Mouse (Mus musculus): Measurements from ENCODE around the gene Cryz. TPM values are rescaled to one million over a fixed set of nuclear protein-coding genes. Genes with fewer than 3 reads are reported as not detected.
A peak's percentile ranks its signal among the peaks of the same experiment; 100 is the strongest.

The Cryz gene
- polyA plus RNA-seq, 1 experiment = 0.47 TPM

- 54% methylated on average over 14 of the region's 14 CpGs for WGBS
- H3K4me1 ChIP-seq (ENCODE audit: control insufficient read depth, insufficient read depth, insufficient read length, low read length) = no peaks in the 10 kb centered on the region
- no peak for TF ChIP-seq CTCF (IDR thresholded peaks at IDR 0.05; ENCODE audit: extremely low read depth, insufficient read length, insufficient replicate concordance, low read depth, low read length)
- H3K36me3 ChIP-seq (ENCODE audit: control insufficient read depth, insufficient read depth, low read length) = no peaks in the 10 kb centered on the region
- H3K4me3 ChIP-seq (ENCODE audit: low read depth, low read length) = no peak overlapping the region
- no peak overlapping the region for H3K27ac ChIP-seq (ENCODE audit: insufficient read depth, low read depth, low read length)
- peaks cover 5% of the 10 kb centered on the region; the same call in 1 of the 2 replicates for H3K27me3 ChIP-seq (ENCODE audit: control insufficient read depth, insufficient read depth, low read length)
Measured at GRCm38 (mm10) chr3:154570029-154570575, 26.4 kb upstream of the Cryz start.

GRCm38 (mm10) chr3:154570786-154571185 is 25.7 kb upstream of the Cryz start:
- no peaks in the 10 kb centered on the region for H3K36me3 ChIP-seq (ENCODE audit: control insufficient read depth, insufficient read depth, low read length)
- no peak overlapping the region for H3K4me3 ChIP-seq (ENCODE audit: low read depth, low read length)
- no peak for TF ChIP-seq CTCF (IDR thresholded peaks at IDR 0.05; ENCODE audit: extremely low read depth, insufficient read length, insufficient replicate concordance, low read depth, low read length)
- no peak for TF ChIP-seq POLR2A (IDR thresholded peaks at IDR 0.05; ENCODE audit: low read depth, low read length)
- H3K27ac ChIP-seq (ENCODE audit: insufficient read depth, low read depth, low read length) = no peak overlapping the region
- no peaks in the 10 kb centered on the region for H3K4me1 ChIP-seq (ENCODE audit: control insufficient read depth, insufficient read depth, insufficient read length, low read length)
- WGBS = 8% methylated on average over 12 of the region's 12 CpGs
- H3K27me3 ChIP-seq (ENCODE audit: control insufficient read depth, insufficient read depth, low read length) = peaks cover 5% of the 10 kb centered on the region; the same call in 1 of the 2 replicates

- H3K4me3 ChIP-seq (ENCODE audit: low read depth, low read length) = no peak overlapping the region
- H3K36me3 ChIP-seq (ENCODE audit: control insufficient read depth, insufficient read depth, low read length) = no peaks in the 10 kb centered on the region
- H3K4me1 ChIP-seq (ENCODE audit: control insufficient read depth, insufficient read depth, insufficient read length, low read length) = no peaks in the 10 kb centered on the region
- peaks cover 5% of the 10 kb centered on the region; the same call in 1 of the 2 replicates for H3K27me3 ChIP-seq (ENCODE audit: control insufficient read depth, insufficient read depth, low read length)
- WGBS = 12% methylated on average over 12 of the region's 12 CpGs
- H3K27ac ChIP-seq (ENCODE audit: insufficient read depth, low read depth, low read length) = no peak overlapping the region
- TF ChIP-seq POLR2A (IDR thresholded peaks at IDR 0.05; ENCODE audit: low read depth, low read length) = no peak
- TF ChIP-seq CTCF (IDR thresholded peaks at IDR 0.05; ENCODE audit: extremely low read depth, insufficient read length, insufficient replicate concordance, low read depth, low read length) = peak; percentile 93
Measured at GRCm38 (mm10) chr3:154572341-154572972, 24.1 kb upstream of the Cryz start.

DNA sequence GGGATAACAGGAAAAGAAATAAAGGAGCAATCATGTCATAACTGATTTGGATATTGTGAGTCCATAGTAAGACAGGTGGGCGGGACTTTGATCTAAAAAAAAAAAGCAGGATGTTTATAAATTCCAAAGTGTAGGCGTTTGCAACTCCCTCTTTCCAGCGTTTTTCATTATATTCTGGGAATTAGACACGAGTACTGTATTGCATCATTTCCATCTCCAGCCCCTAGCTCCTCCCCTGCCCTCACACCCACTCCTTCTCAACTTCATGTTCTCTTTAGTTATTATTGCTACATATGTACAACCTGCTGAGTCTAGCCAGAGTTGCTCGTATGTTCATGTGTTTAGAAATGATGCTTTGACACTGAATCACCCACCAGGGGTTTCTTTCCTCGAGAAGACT is 22.8 kb upstream of the Cryz start:
- TF ChIP-seq POLR2A (IDR thresholded peaks at IDR 0.05; ENCODE audit: low read depth, low read length) (no peak), CTCF (IDR thresholded peaks at IDR 0.05; ENCODE audit: extremely low read depth, insufficient read length, insufficient replicate concordance, low read depth, low read length) (no peak)
- WGBS = 41% methylated on average over 6 of the region's 6 CpGs

DNA sequence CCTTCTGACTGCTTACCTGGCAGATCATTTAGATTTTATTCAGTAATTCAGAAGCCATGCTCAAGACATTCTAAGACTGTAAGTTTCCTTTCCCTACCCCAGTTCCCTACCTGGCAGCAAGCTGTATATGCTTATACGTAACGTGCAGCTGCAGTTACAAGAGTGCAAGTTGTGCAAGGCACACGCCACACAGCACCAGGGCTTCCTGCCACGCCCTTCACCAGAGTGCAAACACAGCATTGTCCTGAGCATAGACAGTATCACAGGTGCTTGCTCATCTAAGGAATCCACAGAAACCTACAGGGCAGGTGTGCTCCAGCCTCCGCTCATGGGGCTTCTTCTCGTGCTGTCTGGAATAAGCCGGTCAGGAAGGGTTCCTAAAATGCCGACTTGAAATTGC is 18.6 kb upstream of the Cryz start:
- Histone ChIP-seq H3K4me1 (ENCODE audit: control insufficient read depth, insufficient read depth, insufficient read length, low read length) (no peaks in the 10 kb centered on the region), H3K4me3 (ENCODE audit: low read depth, low read length) (no peak overlapping the region), H3K27ac (ENCODE audit: insufficient read depth, low read depth, low read length) (no peak overlapping the region), H3K36me3 (ENCODE audit: control insufficient read depth, insufficient read depth, low read length) (peaks cover 3% of the 10 kb centered on the region; the same call in 1 of the 2 replicates), H3K27me3 (ENCODE audit: control insufficient read depth, insufficient read depth, low read length) (no peaks in the 10 kb centered on the region)
- WGBS = 85% methylated on average over 8 of the region's 8 CpGs
- TF ChIP-seq CTCF (IDR thresholded peaks at IDR 0.05; ENCODE audit: extremely low read depth, insufficient read length, insufficient replicate concordance, low read depth, low read length) (no peak), POLR2A (IDR thresholded peaks at IDR 0.05; ENCODE audit: low read depth, low read length) (no peak)

More for the DNA sequence above, 22.8 kb upstream of the Cryz start:
- Histone ChIP-seq H3K27me3 (ENCODE audit: control insufficient read depth, insufficient read depth, low read length) (peaks cover 5% of the 10 kb centered on the region; the same call in 1 of the 2 replicates), H3K36me3 (ENCODE audit: control insufficient read depth, insufficient read depth, low read length) (no peaks in the 10 kb centered on the region), H3K27ac (ENCODE audit: insufficient read depth, low read depth, low read length) (no peak overlapping the region), H3K4me1 (ENCODE audit: control insufficient read depth, insufficient read depth, insufficient read length, low read length) (no peaks in the 10 kb centered on the region), H3K4me3 (ENCODE audit: low read depth, low read length) (no peak overlapping the region)

GRCm38 (mm10) chr3:154584351-154584750 is 12.2 kb upstream of the Cryz start:
- Histone ChIP-seq H3K27me3 (ENCODE audit: control insufficient read depth, insufficient read depth, low read length) (no peaks in the 10 kb centered on the region), H3K27ac (ENCODE audit: insufficient read depth, low read depth, low read length) (no peak overlapping the region), H3K4me3 (ENCODE audit: low read depth, low read length) (no peak overlapping the region), H3K36me3 (ENCODE audit: control insufficient read depth, insufficient read depth, low read length) (peaks cover 7% of the 10 kb centered on the region; the same call in 1 of the 2 replicates), H3K4me1 (ENCODE audit: control insufficient read depth, insufficient read depth, insufficient read length, low read length) (no peaks in the 10 kb centered on the region)
- TF ChIP-seq POLR2A (IDR thresholded peaks at IDR 0.05; ENCODE audit: low read depth, low read length) (no peak), CTCF (IDR thresholded peaks at IDR 0.05; ENCODE audit: extremely low read depth, insufficient read length, insufficient replicate concordance, low read depth, low read length) (no peak)
- 80% methylated on average over 8 of the region's 8 CpGs for WGBS

DNA sequence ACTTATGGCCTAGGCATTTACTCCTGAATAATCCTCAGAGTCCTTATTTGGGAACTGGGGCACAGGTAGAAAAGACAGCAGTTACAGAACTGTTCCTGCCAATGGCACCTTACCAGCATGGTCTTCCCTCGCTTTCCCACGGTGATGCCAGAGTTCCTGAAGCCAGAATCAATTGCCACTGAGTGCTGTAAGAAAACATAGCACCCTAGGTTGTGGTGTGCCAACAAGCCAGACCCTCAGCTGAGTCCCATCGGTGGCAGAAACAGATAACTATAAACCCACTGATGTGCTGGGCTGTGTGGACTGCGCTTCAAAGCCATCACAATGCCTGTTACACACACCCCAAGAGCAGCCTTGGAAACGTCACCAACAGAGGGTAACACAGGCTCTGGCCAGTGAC is 5.5 kb upstream of the Cryz start:
- peaks cover 5% of the 10 kb centered on the region; the same call in 1 of the 2 replicates for H3K36me3 ChIP-seq (ENCODE audit: control insufficient read depth, insufficient read depth, low read length)
- H3K4me3 ChIP-seq (ENCODE audit: low read depth, low read length) = no peak overlapping the region
- WGBS = 95% methylated on average over 5 of the region's 5 CpGs
- no peaks in the 10 kb centered on the region for H3K27me3 ChIP-seq (ENCODE audit: control insufficient read depth, insufficient read depth, low read length)
- TF ChIP-seq CTCF (IDR thresholded peaks at IDR 0.05; ENCODE audit: extremely low read depth, insufficient read length, insufficient replicate concordance, low read depth, low read length) (no peak), POLR2A (IDR thresholded peaks at IDR 0.05; ENCODE audit: low read depth, low read length) (no peak)
- H3K4me1 ChIP-seq (ENCODE audit: control insufficient read depth, insufficient read depth, insufficient read length, low read length) = no peaks in the 10 kb centered on the region
- no peak overlapping the region for H3K27ac ChIP-seq (ENCODE audit: insufficient read depth, low read depth, low read length)

All from small intestine, adult 2 months (tissue).